Mouse (Mus musculus) CH12.LX (cell line): Measurements from ENCODE around the gene Lrp6.

Experiments used
- CTCF ChIP-seq, 2 experiments: IDR thresholded peaks in 1 of 2; conservative IDR thresholded peaks in 1 of 2; 2 replicates each; pipeline ENCODE4 v1.5.1; 2011 to 2012; ENCODE audit warnings: low read depth in 2 of 2, low read length in 2 of 2, improper control_type of control experiment in 1 of 2, inconsistent platforms in 1 of 2, mild to moderate bottlenecking in 1 of 2, moderate library complexity in 1 of 2
- EP300 ChIP-seq: IDR thresholded peaks from 2 replicates; pipeline ENCODE4 v1.6.1; 2011; ENCODE audit warnings: low read length, improper control_type of control experiment
- NELFE ChIP-seq: IDR thresholded peaks from 2 replicates; pipeline ENCODE4 v1.6.1; 2011; ENCODE audit warnings: low read depth, low read length, improper control_type of control experiment
- POLR2A ChIP-seq: IDR thresholded peaks from 2 replicates; pipeline ENCODE4 v1.6.1; 2011; ENCODE audit warnings: low read depth, mild to moderate bottlenecking, improper control_type of control experiment, low read length

GRCm38 (mm10) chr6:134509731-134510226 is 57.0 kb downstream of the Lrp6 start:
- TF ChIP-seq CTCF (conservative IDR thresholded peaks at IDR 0.05 in 1 of 2, IDR thresholded peaks at IDR 0.05 in 1 of 2; ENCODE audit: low read depth in 2 of 2, low read length in 2 of 2), result no peak
- TF ChIP-seq EP300, result no peak
- no peak for TF ChIP-seq NELFE
- TF ChIP-seq POLR2A, result no peak
